Mouse (Mus musculus) liver, embryonic 12.5 days (tissue): ENCODE results near the gene Ugt1a8. TPM values are rescaled to one million over a fixed set of nuclear protein-coding genes. Genes with fewer than 3 reads are reported as not detected.

Experiments
- ATAC-seq: fragments of 200-750 bp; cut with Nextera tagmentation; 2 replicates; pipeline ENCODE4 v1.8.0; 2017; ENCODE audit warnings: moderate number of reproducible peaks, mild to moderate bottlenecking, moderate library complexity
- H3K27ac ChIP-seq: fragments of 300-500 bp; sonication (generic); 2 replicates; pipeline ENCODE4 v1.5.1; 2016; ENCODE audit warnings: mild to moderate bottlenecking
- H3K27me3 ChIP-seq: fragments of 300-500 bp; sonication (generic); replicated peaks from 2 replicates; pipeline ENCODE4 v1.6.1; 2016; ENCODE audit warnings: mild to moderate bottlenecking, moderate library complexity
- H3K36me3 ChIP-seq: fragments of 300-500 bp; sonication (generic); 2 replicates; pipeline ENCODE4 v1.6.1; 2016; ENCODE audit warnings: mild to moderate bottlenecking, moderate library complexity
- H3K4me1 ChIP-seq: fragments of 300-500 bp; sonication (generic); 2 replicates; pipeline ENCODE4 v1.6.1; 2016
- H3K4me2 ChIP-seq: fragments of 300-500 bp; sonication (generic); 2 replicates; pipeline ENCODE4 v1.6.1; 2016; ENCODE audit warnings: mild to moderate bottlenecking, moderate library complexity
- H3K4me3 ChIP-seq: fragments of 300-500 bp; sonication (generic); 2 replicates; pipeline ENCODE4 v1.5.1; 2016; ENCODE audit warnings: mild to moderate bottlenecking, moderate library complexity
- H3K9ac ChIP-seq: fragments of 300-500 bp; sonication (generic); 2 replicates; pipeline ENCODE4 v1.6.1; 2016; ENCODE audit warnings: mild to moderate bottlenecking, moderate library complexity
- H3K9me3 ChIP-seq: fragments of 300-500 bp; sonication (generic); replicated peaks from 2 replicates; pipeline ENCODE4 v1.6.1; 2016; ENCODE audit warnings: mild to moderate bottlenecking, moderate library complexity
- WGBS: fragments of 180-500 bp; shearing (Covaris S2); methylation state at CpG from one replicate; pipeline ENCODE4 v1.1.7; 2016; ENCODE audit not compliant: insufficient replicate concordance; 5-methylcytosine and 5-hydroxymethylcytosine counted together
- polyA plus RNA-seq: library from polyadenylated mRNA; unstranded; fragments of >200 nt; fragmentation: Nextera tagmentation; extraction: Ambion mirVana; gene quantifications from 2 replicates; pipeline ENCODE4 v1.2.1, GENCODE M21; 2016

Ugt1a8 gene
- polyA plus RNA-seq, 1 experiment from 2014 or later, result not detected

GRCm38 (mm10) chr1:88235894-88236415, 148.3 kb downstream of the Ugt1a8 start:
- Histone ChIP-seq H3K36me3 (no peaks in the 10 kb centered on the region), H3K9me3 (peaks cover 93% of the 10 kb centered on the region), H3K4me2 (no peak overlapping the region), H3K27me3 (no peaks in the 10 kb centered on the region), H3K9ac (no peak overlapping the region), H3K4me1 (no peaks in the 10 kb centered on the region), H3K4me3 (no peak overlapping the region), H3K27ac (no peak overlapping the region)
- ATAC-seq, result no peak
- 42% methylated on average over 4 of the region's 4 CpGs for WGBS

- ATAC-seq, result no peak
- WGBS, result 63% methylated on average over 5 of the region's 5 CpGs
- Histone ChIP-seq H3K27ac (no peak overlapping the region), H3K4me3 (no peak overlapping the region), H3K9ac (no peak overlapping the region), H3K27me3 (no peaks in the 10 kb centered on the region), H3K4me2 (no peak overlapping the region), H3K4me1 (no peaks in the 10 kb centered on the region), H3K9me3 (peaks cover 88% of the 10 kb centered on the region), H3K36me3 (no peaks in the 10 kb centered on the region)
These were observed 149.7 kb downstream of the Ugt1a8 start for GRCm38 (mm10) chr1:88237311-88237710.

DNA sequence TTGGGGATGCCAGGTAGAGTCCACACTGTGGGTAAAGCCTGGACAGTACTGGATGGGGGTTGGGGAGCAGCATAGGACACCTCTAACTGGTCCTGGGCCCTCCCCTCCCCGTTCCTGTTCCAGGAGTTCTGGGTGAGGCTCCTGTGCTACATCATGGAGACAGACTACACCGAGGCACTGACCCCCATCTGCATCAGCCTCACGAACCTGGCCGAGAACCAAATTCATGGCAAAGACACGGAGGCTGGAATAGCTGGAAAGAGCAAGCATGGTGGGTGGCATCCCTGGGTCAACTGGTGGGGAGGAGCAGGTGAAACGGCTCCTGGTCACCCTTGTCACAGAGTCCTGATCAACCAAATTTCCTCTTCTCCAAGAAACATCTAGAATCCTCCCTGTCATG, 151.2 kb downstream of the Ugt1a8 start:
- 61% methylated on average over 6 of the region's 6 CpGs for WGBS

DNA sequence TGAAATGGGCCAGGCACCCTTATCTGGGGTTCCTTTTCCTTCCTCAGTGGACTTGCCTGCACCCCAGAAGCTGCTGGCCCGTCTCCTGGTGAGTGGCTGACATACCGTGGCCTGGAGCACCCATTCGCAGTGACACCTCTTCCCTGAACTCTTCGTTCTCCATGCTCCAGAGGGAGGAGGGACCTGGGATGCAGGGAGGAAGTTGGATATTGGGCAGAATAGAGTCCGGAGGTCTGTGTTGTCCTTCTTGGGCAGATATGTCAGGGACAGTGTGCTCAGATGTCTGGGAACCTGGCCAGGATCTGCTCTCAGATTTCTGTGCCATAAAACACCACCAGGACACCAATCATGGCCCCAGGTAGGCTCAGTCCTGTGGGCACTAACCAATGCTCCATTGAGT, 152.5 kb downstream of the Ugt1a8 start:
- Histone ChIP-seq H3K4me2 (no peak overlapping the region), H3K9ac (no peak overlapping the region), H3K9me3 (peaks cover 86% of the 10 kb centered on the region), H3K27ac (no peak overlapping the region), H3K27me3 (no peaks in the 10 kb centered on the region), H3K36me3 (no peaks in the 10 kb centered on the region), H3K4me1 (no peaks in the 10 kb centered on the region), H3K4me3 (no peak overlapping the region)
- ATAC-seq, result no peak
- WGBS, result 60% methylated on average over 5 of the region's 5 CpGs

More for the DNA sequence above, 151.2 kb downstream of the Ugt1a8 start:
- no peak overlapping the region for H3K27ac ChIP-seq
- H3K4me3 ChIP-seq, result no peak overlapping the region
- H3K27me3 ChIP-seq, result no peaks in the 10 kb centered on the region
- no peak overlapping the region for H3K9ac ChIP-seq
- H3K4me1 ChIP-seq, result no peaks in the 10 kb centered on the region
- no peaks in the 10 kb centered on the region for H3K36me3 ChIP-seq
- peaks cover 88% of the 10 kb centered on the region for H3K9me3 ChIP-seq
- ATAC-seq, result no peak
- H3K4me2 ChIP-seq, result no peak overlapping the region

DNA sequence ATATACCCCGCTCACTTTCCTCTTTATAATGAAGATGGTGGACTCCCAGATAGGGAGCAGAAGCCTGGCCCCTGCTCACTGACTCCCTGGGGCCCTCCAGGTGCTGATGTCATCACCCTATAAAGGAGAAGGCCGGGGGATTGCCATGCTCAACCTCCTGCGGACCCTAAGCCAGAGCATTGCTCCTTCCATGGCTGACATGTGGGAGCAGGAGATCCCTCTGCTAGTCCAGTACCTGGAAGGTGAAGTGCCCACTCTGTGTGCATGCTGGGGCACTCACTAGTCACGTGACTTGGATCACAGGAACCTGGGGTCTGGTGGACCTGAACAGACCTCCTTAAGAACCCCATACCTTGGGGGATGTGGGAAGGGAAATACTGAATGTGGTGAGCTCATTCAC, 153.0 kb downstream of the Ugt1a8 start:
- ATAC-seq, result 0 out of 2 replicates have a peak, but pooled peaks have one; percentile 1
- peaks cover 86% of the 10 kb centered on the region for H3K9me3 ChIP-seq
- no peaks in the 10 kb centered on the region for H3K36me3 ChIP-seq
- no peaks in the 10 kb centered on the region for H3K4me1 ChIP-seq
- no peak overlapping the region for H3K27ac ChIP-seq
- WGBS, result 50% methylated on average over 4 of the region's 4 CpGs
- H3K9ac ChIP-seq, result no peak overlapping the region
- H3K4me3 ChIP-seq, result no peak overlapping the region
- H3K4me2 ChIP-seq, result no peak overlapping the region
- no peaks in the 10 kb centered on the region for H3K27me3 ChIP-seq

DNA sequence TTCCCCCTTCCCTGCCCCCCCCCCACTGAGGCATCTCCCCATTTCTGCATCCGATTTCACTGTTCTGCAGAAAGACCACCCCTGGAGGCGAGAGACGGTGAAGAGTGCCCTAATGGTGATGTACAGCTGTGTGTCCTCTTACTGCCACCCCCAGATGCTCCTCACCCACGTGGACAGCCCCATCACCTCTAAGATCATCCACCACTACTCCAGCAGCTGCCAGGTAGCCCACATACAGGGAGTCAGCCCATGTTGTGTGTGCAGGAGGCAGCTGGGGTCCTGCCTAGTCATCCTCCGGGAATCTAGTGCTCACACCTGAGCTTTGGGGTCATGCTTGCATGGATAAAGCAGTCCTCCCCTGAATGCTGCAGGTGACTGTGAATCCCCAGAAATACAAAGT, 156.2 kb downstream of the Ugt1a8 start:
- Histone ChIP-seq H3K4me2 (no peak overlapping the region), H3K27me3 (no peaks in the 10 kb centered on the region), H3K9me3 (peaks cover 88% of the 10 kb centered on the region), H3K27ac (no peak overlapping the region), H3K4me1 (no peaks in the 10 kb centered on the region), H3K9ac (no peak overlapping the region), H3K4me3 (no peak overlapping the region), H3K36me3 (no peaks in the 10 kb centered on the region)
- ATAC-seq, result no peak
- 47% methylated on average over 5 of the region's 5 CpGs for WGBS

DNA sequence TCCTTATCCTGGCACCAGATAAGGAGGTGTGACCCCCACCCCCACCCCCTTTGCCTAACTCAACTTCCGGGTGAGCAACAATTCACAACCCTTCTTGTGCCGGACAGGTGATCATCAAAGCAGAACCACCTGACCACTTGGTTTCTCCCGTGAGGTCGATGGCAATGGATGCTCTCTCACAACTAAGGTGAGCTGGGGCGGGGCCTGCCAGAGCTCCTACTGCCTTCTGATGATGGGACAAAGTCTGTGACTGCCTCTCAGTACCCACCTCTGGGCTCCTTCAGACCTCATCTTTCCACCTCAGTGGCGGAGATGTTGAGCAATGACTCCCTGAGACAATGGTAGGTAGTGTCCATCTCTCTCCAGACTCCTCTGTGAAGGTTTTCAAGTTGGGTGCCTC, 158.3 kb downstream of the Ugt1a8 start:
- no peak for ATAC-seq
- peaks cover 88% of the 10 kb centered on the region for H3K9me3 ChIP-seq
- no peak overlapping the region for H3K9ac ChIP-seq
- H3K4me1 ChIP-seq, result no peaks in the 10 kb centered on the region
- WGBS, result 61% methylated on average over 6 of the region's 6 CpGs
- H3K4me2 ChIP-seq, result no peak overlapping the region
- H3K36me3 ChIP-seq, result no peaks in the 10 kb centered on the region
- H3K27ac ChIP-seq, result no peak overlapping the region
- H3K4me3 ChIP-seq, result no peak overlapping the region
- no peaks in the 10 kb centered on the region for H3K27me3 ChIP-seq

DNA sequence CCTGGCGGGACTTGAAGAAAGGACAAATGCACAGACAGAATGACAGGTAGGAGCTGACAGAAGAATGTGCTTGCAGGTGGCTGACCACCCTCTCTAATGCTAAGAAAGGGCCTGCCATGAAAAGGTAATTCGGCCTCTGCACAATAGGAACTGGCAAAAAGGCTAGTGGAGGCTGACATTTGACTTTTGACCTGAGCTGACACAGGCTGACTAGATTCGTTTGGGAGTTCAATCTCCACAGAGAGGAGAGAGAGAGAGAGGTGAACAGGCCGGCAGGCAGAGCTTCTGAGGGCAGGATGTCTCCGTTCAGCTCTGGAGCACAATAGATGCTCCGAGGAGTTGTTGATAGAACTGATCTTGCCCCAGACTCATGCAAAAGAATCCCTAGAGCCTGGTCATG, 158.8 kb downstream of the Ugt1a8 start:
- no peak for ATAC-seq
- no peak overlapping the region for H3K27ac ChIP-seq
- H3K4me3 ChIP-seq, result no peak overlapping the region
- H3K36me3 ChIP-seq, result no peaks in the 10 kb centered on the region
- peaks cover 87% of the 10 kb centered on the region for H3K9me3 ChIP-seq
- no peaks in the 10 kb centered on the region for H3K4me1 ChIP-seq
- H3K4me2 ChIP-seq, result no peak overlapping the region
- WGBS, result 37% methylated on average over 6 of the region's 6 CpGs
- H3K9ac ChIP-seq, result no peak overlapping the region
- no peaks in the 10 kb centered on the region for H3K27me3 ChIP-seq

DNA sequence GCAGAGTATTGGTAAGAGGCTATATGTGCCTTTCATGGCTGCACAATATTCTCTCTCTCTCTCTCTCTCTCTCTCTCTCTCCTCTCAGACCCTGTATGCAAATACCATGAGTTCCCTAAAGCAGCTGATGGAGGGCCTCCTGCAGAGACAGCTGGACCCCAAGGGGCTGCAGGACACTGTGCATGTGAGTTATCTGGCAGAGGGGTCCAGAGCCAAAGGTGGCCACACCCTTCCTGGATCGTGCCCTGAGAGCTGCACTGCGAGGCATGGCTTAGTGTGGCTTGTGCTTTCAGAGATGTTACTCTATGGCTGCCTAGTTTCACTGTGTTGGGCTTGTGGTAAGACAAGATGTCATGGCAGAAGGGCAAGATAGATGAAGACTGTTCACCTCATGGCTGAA, 160.0 kb downstream of the Ugt1a8 start:
- Histone ChIP-seq H3K27me3 (no peaks in the 10 kb centered on the region), H3K9me3 (peaks cover 86% of the 10 kb centered on the region), H3K4me1 (no peaks in the 10 kb centered on the region), H3K9ac (no peak overlapping the region), H3K4me3 (no peak overlapping the region), H3K4me2 (no peak overlapping the region), H3K36me3 (no peaks in the 10 kb centered on the region), H3K27ac (no peak overlapping the region)
- 35% methylated on average over 2 of the region's 2 CpGs for WGBS
- ATAC-seq, result no peak

DNA sequence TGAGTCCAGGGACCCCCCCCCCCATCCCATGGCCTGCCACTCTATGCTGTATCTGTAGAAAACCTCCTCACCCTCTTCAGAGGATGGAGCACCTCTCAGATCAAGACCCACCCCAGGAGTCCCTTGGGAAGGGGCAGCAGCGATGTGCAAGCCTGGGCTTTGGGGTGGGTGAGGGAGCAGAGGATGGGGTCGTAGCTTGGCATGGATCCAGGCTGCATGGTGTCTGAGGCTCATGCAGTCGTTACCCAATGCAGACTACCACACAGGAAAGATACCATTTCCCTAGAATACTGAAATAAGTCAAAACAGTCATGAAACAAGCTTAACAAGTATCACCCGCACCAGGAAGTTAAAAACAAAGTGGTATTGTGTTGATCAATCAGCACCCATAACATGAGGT, 161.0 kb downstream of the Ugt1a8 start:
- Histone ChIP-seq H3K4me3 (no peak overlapping the region), H3K36me3 (no peaks in the 10 kb centered on the region), H3K9me3 (peaks cover 82% of the 10 kb centered on the region), H3K4me2 (no peak overlapping the region), H3K27ac (no peak overlapping the region), H3K27me3 (no peaks in the 10 kb centered on the region), H3K9ac (no peak overlapping the region), H3K4me1 (no peaks in the 10 kb centered on the region)
- no peak for ATAC-seq
- 53% methylated on average over 4 of the region's 4 CpGs for WGBS

GRCm38 (mm10) chr1:88249596-88249995, 162.0 kb downstream of the Ugt1a8 start:
- H3K4me3 ChIP-seq, result no peak overlapping the region
- H3K27me3 ChIP-seq, result no peaks in the 10 kb centered on the region
- peaks cover 79% of the 10 kb centered on the region for H3K9me3 ChIP-seq
- WGBS, result 63% methylated on average over 7 of the region's 7 CpGs
- H3K36me3 ChIP-seq, result no peaks in the 10 kb centered on the region
- ATAC-seq, result no peak
- no peaks in the 10 kb centered on the region for H3K4me1 ChIP-seq
- no peak overlapping the region for H3K27ac ChIP-seq
- no peak overlapping the region for H3K9ac ChIP-seq
- no peak overlapping the region for H3K4me2 ChIP-seq

GRCm38 (mm10) chr1:88250023-88250422, 162.4 kb downstream of the Ugt1a8 start:
- H3K9me3 ChIP-seq, result peaks cover 79% of the 10 kb centered on the region
- no peak overlapping the region for H3K9ac ChIP-seq
- H3K4me2 ChIP-seq, result no peak overlapping the region
- no peak overlapping the region for H3K4me3 ChIP-seq
- no peaks in the 10 kb centered on the region for H3K27me3 ChIP-seq
- H3K27ac ChIP-seq, result no peak overlapping the region
- 62% methylated on average over 5 of the region's 5 CpGs for WGBS
- no peaks in the 10 kb centered on the region for H3K4me1 ChIP-seq
- H3K36me3 ChIP-seq, result no peaks in the 10 kb centered on the region
- ATAC-seq, result no peak

DNA sequence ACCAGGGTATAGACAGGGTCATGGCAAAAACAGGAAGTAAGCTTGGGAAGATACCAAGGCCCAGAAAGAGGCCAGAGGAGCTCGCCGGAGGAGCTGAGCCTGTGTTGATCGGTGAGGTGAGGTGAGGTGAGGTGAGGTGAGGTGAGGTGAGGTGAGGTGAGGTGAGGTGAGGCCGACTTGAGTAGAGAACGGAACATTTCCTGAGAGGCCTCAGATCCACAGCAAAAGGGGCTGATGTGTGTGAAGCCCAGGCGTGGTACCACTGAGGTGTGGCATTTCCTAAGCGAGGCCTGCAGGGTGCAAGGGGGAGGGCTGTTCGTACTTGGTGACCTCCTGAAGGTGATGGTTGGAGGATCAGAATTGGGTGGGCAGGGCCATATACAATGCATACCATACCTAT, 165.5 kb downstream of the Ugt1a8 start:
- no peaks in the 10 kb centered on the region for H3K4me1 ChIP-seq
- H3K27me3 ChIP-seq, result no peaks in the 10 kb centered on the region
- no peak overlapping the region for H3K4me2 ChIP-seq
- no peak overlapping the region for H3K9ac ChIP-seq
- H3K36me3 ChIP-seq, result no peaks in the 10 kb centered on the region
- no peak overlapping the region for H3K27ac ChIP-seq
- H3K4me3 ChIP-seq, result no peak overlapping the region
- peaks cover 68% of the 10 kb centered on the region for H3K9me3 ChIP-seq
- 60% methylated on average over 8 of the region's 8 CpGs for WGBS
- peak; percentile 7; the same call in 1 of the 2 replicates for ATAC-seq
